Mouse (Mus musculus) heart, embryonic 16.5 days (tissue): ENCODE results near the gene Nr1h5. TPM values are rescaled to one million over a fixed set of nuclear protein-coding genes. Genes with fewer than 3 reads are reported as not detected.

Experiments used
- ATAC-seq: fragments of 200-750 bp; cut with Nextera tagmentation; replicated peaks from 2 replicates; pipeline ENCODE4 v1.8.0; 2017; ENCODE audit warnings: moderate number of reproducible peaks; ENCODE audit not compliant: insufficient read depth, low FRiP score; ENCODE audit errors: extremely low read depth
- H3K27ac ChIP-seq: fragments of 300-500 bp; sonication (generic); 2 replicates; pipeline ENCODE4 v1.5.1; 2014; ENCODE audit warnings: mild to moderate bottlenecking, low read length, control low read depth, moderate library complexity
- H3K27me3 ChIP-seq: fragments of 300-500 bp; sonication (generic); 2 replicates; pipeline ENCODE4 v1.6.1; 2014; ENCODE audit warnings: low read length, mixed read lengths; ENCODE audit not compliant: control insufficient read depth, insufficient read depth
- H3K36me3 ChIP-seq: fragments of 300-500 bp; sonication (generic); 2 replicates; pipeline ENCODE4 v1.6.1; 2014; ENCODE audit not compliant: control insufficient read depth, insufficient read depth
- H3K4me1 ChIP-seq: fragments of 300-500 bp; sonication (generic); 2 replicates; pipeline ENCODE4 v1.6.1; 2014; ENCODE audit warnings: low read length, mixed read lengths; ENCODE audit not compliant: control insufficient read depth, insufficient read depth
- H3K4me2 ChIP-seq: fragments of 300-500 bp; sonication (generic); 2 replicates; pipeline ENCODE4 v1.6.1; 2014; ENCODE audit warnings: low read depth, mild to moderate bottlenecking, control low read depth, low read length
- H3K4me3 ChIP-seq: fragments of 300-500 bp; sonication (generic); 2 replicates; pipeline ENCODE4 v1.5.1; 2014; ENCODE audit warnings: mild to moderate bottlenecking, control low read depth, low read length
- H3K9ac ChIP-seq: fragments of 300-500 bp; sonication (generic); 2 replicates; pipeline ENCODE4 v1.6.1; 2014; ENCODE audit warnings: low read length, control low read depth
- H3K9me3 ChIP-seq: fragments of 300-500 bp; sonication (generic); replicated peaks from 2 replicates; pipeline ENCODE4 v1.6.1; 2016; ENCODE audit warnings: low read length; ENCODE audit not compliant: control insufficient read depth
- WGBS: fragments of 180-500 bp; shearing (Covaris S2); extraction: QIAGEN DNeasy Blood & Tissue Kit; methylation state at CpG from one replicate; pipeline ENCODE4 v1.1.7; 2014; 5-methylcytosine and 5-hydroxymethylcytosine counted together
- polyA plus RNA-seq: library from polyadenylated mRNA; unstranded; fragments of >200 nt; fragmentation: Nextera tagmentation; extraction: Ambion mirVana; gene quantifications from 2 replicates; pipeline ENCODE4 v1.2.1, GENCODE M21; 2015

Gene Nr1h5
- 0.14 TPM in 1 of 2 replicates, not detected in the other for polyA plus RNA-seq

- H3K27me3 ChIP-seq = no peaks in the 10 kb centered on the region
- no peak within 1 kb of the TSS for H3K4me2 ChIP-seq
- no peak within 1 kb of the TSS for H3K27ac ChIP-seq
- WGBS = 10% methylated on average over 3 of the region's 3 CpGs
- no peaks in the 10 kb centered on the region for H3K4me1 ChIP-seq
- ATAC-seq = no peak
- no peaks in the 10 kb centered on the region for H3K36me3 ChIP-seq
- no peak within 1 kb of the TSS for H3K9ac ChIP-seq
- no peak within 1 kb of the TSS for H3K4me3 ChIP-seq
- H3K9me3 ChIP-seq = no peaks in the 10 kb centered on the region
Observed at GRCm38 (mm10) chr3:102964033-102964432, at the start of gene Nr1h5. TSS of gene Nr1h5 (minus strand) at chr3:102964133.

GRCm38 (mm10) chr3:103001595-103001994 is 37.7 kb upstream of the Nr1h5 start:
- ATAC-seq = no peak
- H3K27ac ChIP-seq = no peak overlapping the region
- H3K4me2 ChIP-seq = no peak overlapping the region
- no peak overlapping the region for H3K9ac ChIP-seq
- H3K9me3 ChIP-seq = 0 out of 2 replicates have a peak, but pooled peaks cover 2% of the 10 kb centered on the region
- no peaks in the 10 kb centered on the region for H3K27me3 ChIP-seq
- H3K4me1 ChIP-seq = peaks cover 2% of the 10 kb centered on the region
- H3K36me3 ChIP-seq = peaks cover 42% of the 10 kb centered on the region
- H3K4me3 ChIP-seq = no peak overlapping the region
- WGBS = 89% methylated on average over 7 of the region's 7 CpGs

- H3K36me3 ChIP-seq = peaks cover 33% of the 10 kb centered on the region
- no peak overlapping the region for H3K9ac ChIP-seq
- H3K27me3 ChIP-seq = no peaks in the 10 kb centered on the region
- H3K4me2 ChIP-seq = no peak overlapping the region
- WGBS = 73% methylated on average over 3 of the region's 3 CpGs
- 0 out of 2 replicates have a peak, but pooled peaks cover 2% of the 10 kb centered on the region for H3K9me3 ChIP-seq
- ATAC-seq = no peak
- no peak overlapping the region for H3K4me3 ChIP-seq
- H3K4me1 ChIP-seq = peaks cover 6% of the 10 kb centered on the region
- no peak overlapping the region for H3K27ac ChIP-seq
Observed at GRCm38 (mm10) chr3:102997591-102997990, 33.7 kb upstream of the Nr1h5 start.

- no peak overlapping the region for H3K9ac ChIP-seq
- no peaks in the 10 kb centered on the region for H3K27me3 ChIP-seq
- peak overlapping the region; percentile 70; the same call in 1 of the 2 replicates for H3K4me2 ChIP-seq
- 0 out of 2 replicates have a peak overlapping the region, but pooled peaks have one; percentile 10 for H3K27ac ChIP-seq
- no peak for ATAC-seq
- 0 out of 2 replicates have a peak, but pooled peaks cover 2% of the 10 kb centered on the region for H3K9me3 ChIP-seq
- H3K36me3 ChIP-seq = peaks cover 28% of the 10 kb centered on the region
- H3K4me1 ChIP-seq = peaks cover 6% of the 10 kb centered on the region
- WGBS = 72% methylated on average over 10 of the region's 10 CpGs
- no peak overlapping the region for H3K4me3 ChIP-seq
Observed at GRCm38 (mm10) chr3:102997036-102997435, 33.1 kb upstream of the Nr1h5 start.

GRCm38 (mm10) chr3:102995605-102996321 is 31.8 kb upstream of the Nr1h5 start, which contains the start of gene Sike1:
TSS of gene Sike1 (plus strand) at chr3:102995708.
- Histone ChIP-seq H3K4me1 (peaks cover 6% of the 10 kb centered on the region), H3K27ac (peak within 1 kb of the TSS; percentile 96), H3K27me3 (no peaks in the 10 kb centered on the region), H3K4me3 (peak within 1 kb of the TSS; percentile 86), H3K9ac (peak within 1 kb of the TSS; percentile 93), H3K9me3 (0 out of 2 replicates have a peak, but pooled peaks cover 2% of the 10 kb centered on the region), H3K4me2 (peak within 1 kb of the TSS; percentile 70), H3K36me3 (peaks cover 22% of the 10 kb centered on the region)
- under 1% methylated on average over 59 of the region's 60 CpGs for WGBS
- ATAC-seq = peak; percentile 97

GRCm38 (mm10) chr3:102995233-102995604 is 31.3 kb upstream of the Nr1h5 start:
- H3K36me3 ChIP-seq = peaks cover 16% of the 10 kb centered on the region
- H3K9me3 ChIP-seq = no peaks in the 10 kb centered on the region
- no peaks in the 10 kb centered on the region for H3K27me3 ChIP-seq
- H3K9ac ChIP-seq = peak overlapping the region; percentile 93
- H3K27ac ChIP-seq = peak overlapping the region; percentile 96
- ATAC-seq = no peak
- WGBS = 51% methylated on average over 7 of the region's 7 CpGs
- H3K4me1 ChIP-seq = peaks cover 6% of the 10 kb centered on the region
- peak overlapping the region; percentile 70 for H3K4me2 ChIP-seq
- peak overlapping the region; percentile 86 for H3K4me3 ChIP-seq

- Histone ChIP-seq H3K4me1 (peaks cover 6% of the 10 kb centered on the region), H3K27ac (no peak overlapping the region), H3K9ac (no peak overlapping the region), H3K27me3 (no peaks in the 10 kb centered on the region), H3K4me2 (no peak overlapping the region), H3K36me3 (no peaks in the 10 kb centered on the region), H3K4me3 (no peak overlapping the region), H3K9me3 (no peaks in the 10 kb centered on the region)
- 18% methylated on average over 3 of the region's 3 CpGs for WGBS
- no peak for ATAC-seq
Observed at GRCm38 (mm10) chr3:102992936-102993335, 29.0 kb upstream of the Nr1h5 start.

GRCm38 (mm10) chr3:102991041-102991440 is 27.1 kb upstream of the Nr1h5 start:
- Histone ChIP-seq H3K4me1 (0 out of 2 replicates have a peak, but pooled peaks cover 2% of the 10 kb centered on the region), H3K9me3 (no peaks in the 10 kb centered on the region), H3K4me3 (no peak overlapping the region), H3K27ac (no peak overlapping the region), H3K9ac (no peak overlapping the region), H3K36me3 (no peaks in the 10 kb centered on the region), H3K4me2 (no peak overlapping the region), H3K27me3 (no peaks in the 10 kb centered on the region)
- no peak for ATAC-seq
- WGBS = 70% methylated on average over 8 of the region's 8 CpGs

GRCm38 (mm10) chr3:102980349-102980736 is 16.4 kb upstream of the Nr1h5 start:
- 61% methylated on average over 3 of the region's 3 CpGs for WGBS
- no peak for ATAC-seq
- Histone ChIP-seq H3K9me3 (no peaks in the 10 kb centered on the region), H3K27me3 (no peaks in the 10 kb centered on the region), H3K4me1 (no peaks in the 10 kb centered on the region), H3K27ac (no peak overlapping the region), H3K4me3 (no peak overlapping the region), H3K4me2 (no peak overlapping the region), H3K9ac (no peak overlapping the region), H3K36me3 (no peaks in the 10 kb centered on the region)
